Mouse (Mus musculus): ENCODE results near the gene Arhgap1. TPM values are rescaled to one million over a fixed set of nuclear protein-coding genes. Genes with fewer than 3 reads are reported as not detected.

Arhgap1 gene
- polyA plus RNA-seq, 1 experiment = 72.1 TPM

DNA sequence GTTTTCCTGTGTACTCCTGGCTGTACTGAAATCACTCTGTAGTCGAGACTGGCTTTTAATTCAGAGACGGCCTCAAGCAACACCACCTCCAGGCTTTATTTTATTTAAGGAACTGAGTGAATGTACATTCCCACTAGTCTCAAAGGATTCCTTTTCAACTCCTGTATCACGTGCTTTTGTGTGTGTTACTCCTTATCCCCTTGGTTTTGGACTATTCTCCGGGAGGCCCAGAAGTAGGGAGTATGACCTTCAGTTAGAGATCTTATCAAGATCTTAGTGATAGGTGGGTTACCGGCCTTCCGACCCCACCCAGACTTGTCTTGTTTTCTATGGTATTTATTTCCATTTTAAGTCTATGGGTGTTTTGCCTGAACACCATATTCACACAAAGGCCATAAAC lies 56.1 kb downstream of the Arhgap1 start:
- no peak for TF ChIP-seq POLR2A (IDR thresholded peaks at IDR 0.05; ENCODE audit: extremely low read depth, insufficient read depth, low read length)
- TF ChIP-seq CTCF (IDR thresholded peaks at IDR 0.05; ENCODE audit: extremely low read depth, insufficient read depth, low read length) = no peak
- no peak overlapping the region for H3K4me3 ChIP-seq (ENCODE audit: insufficient read depth, low read length)
- H3K27ac ChIP-seq (ENCODE audit: insufficient read depth, low read length) = no peak overlapping the region
- H3K4me1 ChIP-seq (ENCODE audit: control insufficient read depth, insufficient read depth, low read length) = peaks cover 4% of the 10 kb centered on the region

DNA sequence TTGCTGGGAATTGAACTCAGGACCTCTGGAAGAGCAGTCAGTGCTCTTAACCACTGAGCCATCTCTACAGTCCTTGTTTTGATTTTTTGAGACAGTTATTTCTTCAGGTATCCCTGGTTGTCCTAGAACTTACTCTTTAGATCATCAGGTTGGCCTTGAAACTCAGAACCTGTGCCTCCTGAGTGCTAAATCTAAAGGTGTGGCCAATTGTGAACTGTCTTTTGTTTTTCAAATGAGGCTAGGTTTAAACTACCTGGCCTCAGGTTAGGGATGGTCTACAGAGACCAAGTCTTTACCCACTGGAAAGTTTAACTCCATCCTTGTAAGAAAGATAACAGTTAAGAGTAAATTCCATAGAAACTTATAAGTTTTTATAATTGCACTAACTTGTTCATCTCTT lies 56.8 kb downstream of the Arhgap1 start:
- H3K27ac ChIP-seq (ENCODE audit: insufficient read depth, low read length) = no peak overlapping the region
- TF ChIP-seq CTCF (IDR thresholded peaks at IDR 0.05; ENCODE audit: extremely low read depth, insufficient read depth, low read length) = no peak
- TF ChIP-seq POLR2A (IDR thresholded peaks at IDR 0.05; ENCODE audit: extremely low read depth, insufficient read depth, low read length) = no peak
- H3K4me1 ChIP-seq (ENCODE audit: control insufficient read depth, insufficient read depth, low read length) = peaks cover 5% of the 10 kb centered on the region
- H3K4me3 ChIP-seq (ENCODE audit: insufficient read depth, low read length) = no peak overlapping the region

DNA sequence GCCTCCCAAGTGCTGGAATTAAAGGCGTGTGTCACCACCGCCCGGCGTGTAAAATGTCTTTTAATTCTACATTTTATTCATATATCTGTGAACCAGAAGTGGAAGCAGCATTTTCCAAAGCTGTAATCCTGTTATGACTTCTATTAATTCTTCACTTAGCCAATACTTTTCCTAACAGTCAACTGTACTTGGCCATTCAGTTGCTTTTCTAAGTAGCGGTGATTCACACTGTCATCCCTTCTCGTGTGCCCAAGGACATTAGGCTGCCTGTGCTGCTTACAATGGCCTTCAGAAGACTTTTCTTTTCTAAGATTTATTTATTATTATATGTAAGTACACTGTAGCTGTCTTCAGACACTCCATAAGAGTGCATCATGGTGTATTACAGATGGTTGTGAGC lies 58.7 kb downstream of the Arhgap1 start:
- Histone ChIP-seq H3K4me1 (ENCODE audit: control insufficient read depth, insufficient read depth, low read length) (peaks cover 5% of the 10 kb centered on the region), H3K4me3 (ENCODE audit: insufficient read depth, low read length) (no peak overlapping the region), H3K27ac (ENCODE audit: insufficient read depth, low read length) (no peak overlapping the region)
- no peak for TF ChIP-seq POLR2A (IDR thresholded peaks at IDR 0.05; ENCODE audit: extremely low read depth, insufficient read depth, low read length)
- TF ChIP-seq CTCF (IDR thresholded peaks at IDR 0.05; ENCODE audit: extremely low read depth, insufficient read depth, low read length) = no peak

DNA sequence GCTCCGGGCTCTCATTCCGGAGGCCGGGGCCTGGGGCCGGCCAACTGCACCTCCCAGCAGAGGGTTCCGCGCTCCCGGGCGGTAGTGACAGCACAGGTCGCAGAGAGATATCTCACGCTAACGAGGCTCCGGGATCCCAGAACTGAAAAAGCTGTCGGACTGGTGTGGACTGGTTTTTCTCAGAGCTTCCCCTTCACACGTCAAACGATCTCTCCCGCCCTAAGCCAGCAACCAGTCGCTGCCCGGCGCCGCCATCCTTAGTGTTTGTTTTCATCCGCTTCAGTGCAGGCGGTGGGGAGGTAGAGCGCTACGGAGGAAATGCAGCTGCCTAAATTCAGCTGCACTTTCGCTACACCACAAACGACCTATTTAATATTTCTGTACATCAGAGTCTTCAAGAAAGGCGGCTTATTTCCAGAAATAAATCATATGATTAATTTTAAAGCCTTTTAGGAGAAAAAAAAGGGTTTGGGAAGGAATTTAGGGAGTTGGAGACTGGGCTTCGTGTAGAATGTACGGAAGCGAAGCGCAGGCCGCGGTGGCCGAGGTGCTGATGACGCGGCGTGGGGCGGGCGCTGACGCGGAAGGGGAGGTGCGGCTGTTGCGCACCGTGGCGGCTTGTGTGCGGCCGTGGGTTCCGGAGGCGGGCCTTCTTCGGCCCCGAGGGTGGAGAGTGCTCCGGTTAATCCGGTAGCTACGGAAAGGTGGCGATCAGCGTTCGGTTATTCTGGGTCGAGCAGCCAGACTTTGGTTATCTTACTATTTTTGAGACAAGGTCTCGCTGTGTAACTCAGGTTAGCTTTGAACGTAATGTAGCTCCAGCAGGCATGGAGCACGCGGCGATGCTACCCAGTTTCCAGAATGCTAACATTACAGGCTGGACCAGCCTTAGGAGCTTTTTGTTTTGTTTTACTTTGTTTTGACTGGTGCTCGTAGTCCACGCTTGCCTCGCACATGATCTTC lies 60.9 kb downstream of the Arhgap1 start, which contains the start of the genes Atg13 and Harbi1:
TSS of gene Atg13 (minus strand) at position 305 of the 963 bp plus-strand sequence.
TSS of gene Harbi1 (plus strand) at position 581 of the 963 bp plus-strand sequence.
- Histone ChIP-seq H3K27ac (ENCODE audit: insufficient read depth, low read length) (peak within 1 kb of the TSS; percentile 42), H3K4me1 (ENCODE audit: control insufficient read depth, insufficient read depth, low read length) (peaks cover 5% of the 10 kb centered on the region), H3K4me3 (ENCODE audit: insufficient read depth, low read length) (peak within 1 kb of the TSS; percentile 71)
- TF ChIP-seq POLR2A (IDR thresholded peaks at IDR 0.05; ENCODE audit: extremely low read depth, insufficient read depth, low read length) (peak; percentile 81), CTCF (IDR thresholded peaks at IDR 0.05; ENCODE audit: extremely low read depth, insufficient read depth, low read length) (no peak)

DNA sequence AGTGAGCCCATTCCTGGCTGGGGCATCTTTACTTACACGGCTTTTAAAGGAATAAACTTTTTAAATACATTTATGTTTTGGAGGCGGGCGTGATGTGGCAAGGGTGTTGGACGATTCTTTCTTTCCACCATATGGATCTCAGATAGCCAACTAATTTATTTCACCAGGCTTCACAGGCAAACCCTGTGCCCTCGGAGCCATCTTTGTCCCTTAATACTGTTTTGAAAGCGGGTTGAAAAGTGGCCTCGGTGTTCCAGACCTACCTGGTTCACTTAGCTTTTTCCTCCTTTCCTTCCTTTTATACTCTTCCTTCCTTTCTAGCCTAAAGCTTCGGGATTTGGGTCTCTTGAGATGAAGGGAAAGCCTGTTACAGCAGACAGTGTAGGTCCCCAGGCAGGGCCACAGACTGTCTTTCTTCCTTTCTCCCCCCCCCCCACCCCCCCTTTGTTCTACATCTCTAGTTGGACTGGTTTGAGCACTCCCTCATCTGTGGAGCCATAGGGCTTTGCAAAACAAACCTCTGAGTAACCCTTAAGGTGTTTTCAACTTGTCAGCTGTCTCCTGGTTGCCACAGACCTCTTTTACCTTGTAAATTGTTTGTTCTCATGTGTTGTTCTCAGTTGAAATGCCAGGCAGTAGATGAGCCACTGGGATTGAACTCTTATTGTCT lies 61.7 kb downstream of the Arhgap1 start:
- Histone ChIP-seq H3K4me1 (ENCODE audit: control insufficient read depth, insufficient read depth, low read length) (peaks cover 5% of the 10 kb centered on the region), H3K27ac (ENCODE audit: insufficient read depth, low read length) (0 out of 2 replicates have a peak overlapping the region, but pooled peaks have one; percentile 2)
- TF ChIP-seq POLR2A (IDR thresholded peaks at IDR 0.05; ENCODE audit: extremely low read depth, insufficient read depth, low read length) (no peak), CTCF (IDR thresholded peaks at IDR 0.05; ENCODE audit: extremely low read depth, insufficient read depth, low read length) (no peak)

DNA sequence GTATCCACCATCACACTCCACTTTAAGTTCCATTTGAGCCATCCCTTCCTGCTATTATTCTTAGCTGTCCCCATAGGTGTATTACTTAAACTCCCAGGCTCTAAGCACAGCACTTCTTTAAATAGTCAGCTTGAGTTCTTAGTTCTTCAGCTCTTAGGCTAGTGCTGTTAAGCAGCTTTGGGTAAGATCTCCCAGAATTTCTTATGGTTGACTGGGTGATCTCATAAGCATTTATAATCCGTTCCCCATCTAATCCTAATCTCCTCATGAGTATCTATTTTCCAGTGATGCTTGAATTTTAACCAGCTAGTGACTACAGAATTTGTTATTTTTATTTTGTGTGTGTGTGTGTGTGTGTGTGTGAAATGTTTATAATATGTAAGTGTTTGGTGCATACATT lies 65.3 kb downstream of the Arhgap1 start:
- TF ChIP-seq CTCF (IDR thresholded peaks at IDR 0.05; ENCODE audit: extremely low read depth, insufficient read depth, low read length) = no peak
- TF ChIP-seq POLR2A (IDR thresholded peaks at IDR 0.05; ENCODE audit: extremely low read depth, insufficient read depth, low read length) = no peak
- Histone ChIP-seq H3K4me1 (ENCODE audit: control insufficient read depth, insufficient read depth, low read length) (peaks cover 5% of the 10 kb centered on the region; the same call in 1 of the 2 replicates), H3K4me3 (ENCODE audit: insufficient read depth, low read length) (no peak overlapping the region)

More for the DNA sequence above, 61.7 kb downstream of the Arhgap1 start:
- H3K4me3 ChIP-seq (ENCODE audit: insufficient read depth, low read length) = peak overlapping the region; percentile 71

DNA sequence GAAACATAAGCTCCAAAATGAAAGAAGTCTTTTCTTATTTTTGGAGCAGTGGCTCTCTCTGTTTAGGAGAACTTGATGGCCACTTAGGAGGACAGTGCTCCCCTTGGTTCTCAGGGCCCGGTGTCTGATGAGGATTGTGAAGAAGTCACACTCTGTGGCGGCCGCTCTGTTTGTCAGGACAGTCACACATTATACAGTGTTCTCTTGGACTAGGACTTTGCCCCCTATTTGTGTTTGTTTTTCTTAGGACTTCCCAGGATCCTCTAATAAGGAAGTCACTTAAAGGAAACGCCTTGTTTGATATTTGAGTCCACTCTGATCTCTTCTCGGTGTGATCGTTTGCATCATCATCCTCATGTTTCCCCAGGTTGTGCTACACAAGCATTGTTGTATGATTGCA lies 68.6 kb downstream of the Arhgap1 start:
- H3K4me1 ChIP-seq (ENCODE audit: control insufficient read depth, insufficient read depth, low read length) = peaks cover 3% of the 10 kb centered on the region; the same call in 1 of the 2 replicates
- TF ChIP-seq POLR2A (IDR thresholded peaks at IDR 0.05; ENCODE audit: extremely low read depth, insufficient read depth, low read length) (no peak), CTCF (IDR thresholded peaks at IDR 0.05; ENCODE audit: extremely low read depth, insufficient read depth, low read length) (no peak)
- no peak overlapping the region for H3K4me3 ChIP-seq (ENCODE audit: insufficient read depth, low read length)
- no peak overlapping the region for H3K27ac ChIP-seq (ENCODE audit: insufficient read depth, low read length)

More for the DNA sequence above, 65.3 kb downstream of the Arhgap1 start:
- no peak overlapping the region for H3K27ac ChIP-seq (ENCODE audit: insufficient read depth, low read length)

Other genes starting within 250 kb of the Arhgap1 start
- 119 and 121 TPM in 2 replicates for gene 1110051M20Rik, start 205.2 kb upstream of the Arhgap1 start, polyA plus RNA-seq (2012; rRNA removed)
- gene Lrp4, start 192.3 kb upstream of the Arhgap1 start, polyA plus RNA-seq (2012; rRNA removed) = 12.4 and 13.0 TPM in 2 replicates
- gene Ckap5, start 123.1 kb upstream of the Arhgap1 start, polyA plus RNA-seq (2012; rRNA removed) = 65.8 and 67.9 TPM in 2 replicates
- 0.10 and 0.11 TPM in 2 replicates for gene F2, start 13.4 kb upstream of the Arhgap1 start, polyA plus RNA-seq (2012; rRNA removed)
- gene Zfp408, start 69 bp upstream of the Arhgap1 start, polyA plus RNA-seq (2012; rRNA removed) = 13.5 and 13.8 TPM in 2 replicates
- gene Atg13, start 60.7 kb downstream of the Arhgap1 start, polyA plus RNA-seq (2012; rRNA removed) = 124 and 132 TPM in 2 replicates
- gene Harbi1, start 61.0 kb downstream of the Arhgap1 start, polyA plus RNA-seq (2012; rRNA removed) = 3.4 and 4.6 TPM in 2 replicates
- gene Ambra1, start 80.3 kb downstream of the Arhgap1 start, polyA plus RNA-seq (2012; rRNA removed) = 33.4 and 34.4 TPM in 2 replicates

Measured in cortical plate, adult 2 months (tissue).